Mouse (Mus musculus): ENCODE results near the gene Oxct2b.
"Not testable (repeated sequence)": the region's sequence is repeated elsewhere in the genome, so short reads cannot be mapped to it uniquely, and the experiment has no call there.

The Oxct2b gene

GRCm38 (mm10) chr4:123116011-123116410, at the start of gene Oxct2b:
TSS of gene Oxct2b (plus strand) at chr4:123116266.
- in situ Hi-C loops (cut with MboI, MseI) = loop anchor here (5.0 kb wide), 1 partner anchor 206 kb away; the partner anchor contains the start of gene Oxct2a

- in situ Hi-C loops (cut with MboI, MseI) = no loop called here
Observed at GRCm38 (mm10) chr4:123068646-123069045, 47.4 kb upstream of the Oxct2b start.

- in situ Hi-C loops (cut with MboI, MseI) = no loop called here
Observed at GRCm38 (mm10) chr4:123071266-123071966, 44.6 kb upstream of the Oxct2b start.

GRCm38 (mm10) chr4:123076928-123077327, 39.1 kb upstream of the Oxct2b start:
- in situ Hi-C loops (cut with MboI, MseI) = no loop called here

GRCm38 (mm10) chr4:123078231-123078630, 37.8 kb upstream of the Oxct2b start:
- in situ Hi-C loops (cut with MboI, MseI) = no loop called here

GRCm38 (mm10) chr4:123080791-123081190, 35.3 kb upstream of the Oxct2b start:
- in situ Hi-C loops (cut with MboI, MseI) = loop anchor here (5.0 kb wide), 3 partner anchors 83 to 273 kb away; partner anchors contain the start of gene Mycl

- in situ Hi-C loops (cut with MboI, MseI) = loop anchor here (5.0 kb wide), 3 partner anchors 85 to 275 kb away; partner anchors contain the start of gene Mycl
Observed at GRCm38 (mm10) chr4:123082283-123083163, 33.5 kb upstream of the Oxct2b start.

GRCm38 (mm10) chr4:123083323-123083902, 32.7 kb upstream of the Oxct2b start:
- in situ Hi-C loops (cut with MboI, MseI) = loop anchor here (5.0 kb wide), 3 partner anchors 86 to 276 kb away; partner anchors contain the start of gene Mycl

- in situ Hi-C loops (cut with MboI, MseI) = no loop called here
Observed at GRCm38 (mm10) chr4:123085290-123085689, 30.8 kb upstream of the Oxct2b start.

GRCm38 (mm10) chr4:123086381-123086780, 29.7 kb upstream of the Oxct2b start:
- in situ Hi-C loops (cut with MboI, MseI) = no loop called here

- in situ Hi-C loops (cut with MboI, MseI) = no loop called here
Observed at GRCm38 (mm10) chr4:123092621-123093020, 23.4 kb upstream of the Oxct2b start.

GRCm38 (mm10) chr4:123093064-123093776, 22.8 kb upstream of the Oxct2b start:
- in situ Hi-C loops (cut with MboI, MseI) = no loop called here

- in situ Hi-C loops (cut with MboI, MseI) = no loop called here
Observed at GRCm38 (mm10) chr4:123093869-123094268, 22.2 kb upstream of the Oxct2b start.

GRCm38 (mm10) chr4:123104651-123105450, 11.2 kb upstream of the Oxct2b start, which contains the start of gene Bmp8b:
TSS of gene Bmp8b (plus strand) at chr4:123105165.
- in situ Hi-C loops (cut with MboI, MseI) = no loop called here

- in situ Hi-C loops (cut with MboI, MseI) = no loop called here
Observed at GRCm38 (mm10) chr4:123105451-123105790, 10.6 kb upstream of the Oxct2b start.

GRCm38 (mm10) chr4:123105929-123106328, 10.1 kb upstream of the Oxct2b start:
- in situ Hi-C loops (cut with MboI, MseI) = not testable (repeated sequence)

GRCm38 (mm10) chr4:123106864-123107263, 9.2 kb upstream of the Oxct2b start:
- in situ Hi-C loops (cut with MboI, MseI) = no loop called here

GRCm38 (mm10) chr4:123108056-123108455, 8.0 kb upstream of the Oxct2b start:
- in situ Hi-C loops (cut with MboI, MseI) = no loop called here

GRCm38 (mm10) chr4:123110751-123111150, 5.3 kb upstream of the Oxct2b start:
- in situ Hi-C loops (cut with MboI, MseI) = no loop called here

- in situ Hi-C loops (cut with MboI, MseI) = not testable (repeated sequence)
Observed at GRCm38 (mm10) chr4:123111275-123111983, 4.6 kb upstream of the Oxct2b start.

Data from regulatory T cell (primary cell).